Mouse (Mus musculus): Measurements from ENCODE around the gene Prkce.

DNA sequence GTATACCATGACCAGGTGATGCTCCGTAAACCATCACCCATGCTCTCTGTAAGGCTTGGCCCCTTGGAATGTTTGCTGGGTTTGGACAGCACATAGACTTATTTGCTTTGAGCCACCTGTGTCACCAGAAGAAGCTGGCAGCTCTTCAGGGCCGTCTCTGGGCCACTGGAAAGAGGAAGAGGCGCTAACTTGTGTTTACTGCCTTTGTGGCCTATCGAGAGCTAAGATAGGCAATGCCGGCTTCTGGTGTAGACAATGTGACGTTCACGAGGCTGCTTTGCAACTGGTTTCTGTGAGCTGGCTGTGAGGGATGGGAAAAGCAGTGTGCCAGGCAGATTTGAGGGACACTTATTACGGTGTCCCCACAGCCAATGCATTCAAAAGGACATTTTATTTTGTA is 176.4 kb downstream of the Prkce start:
- TF ChIP-seq POLR2A (IDR thresholded peaks at IDR 0.05; ENCODE audit: insufficient read length, low read depth) = no peak
- TF ChIP-seq USF1 (IDR thresholded peaks at IDR 0.05; ENCODE audit: low read depth) = no peak
- no peak for TF ChIP-seq CEBPB (IDR thresholded peaks at IDR 0.05; ENCODE audit: insufficient read depth, poor library complexity, severe bottlenecking)
- TF ChIP-seq MYOD1 (IDR thresholded peaks at IDR 0.05; ENCODE audit: control insufficient read depth in 1 of 3, insufficient read length in 2 of 3, low read depth in 2 of 3) = no peak
- TF ChIP-seq MYOG (IDR thresholded peaks at IDR 0.05; ENCODE audit: control insufficient read depth in 1 of 3, insufficient read depth in 1 of 3, insufficient read length in 2 of 3, low read depth in 2 of 3) = no peak
- TF ChIP-seq POLR2AphosphoS2 (IDR thresholded peaks at IDR 0.05; ENCODE audit: insufficient read length, low read depth) = no peak
- TF ChIP-seq E2F4 (IDR thresholded peaks at IDR 0.05; ENCODE audit: insufficient read depth) = no peak
- TF ChIP-seq TCF12 (IDR thresholded peaks at IDR 0.05; ENCODE audit: insufficient read depth, poor library complexity, severe bottlenecking) = no peak
- no peak for TF ChIP-seq TCF3 (IDR thresholded peaks at IDR 0.05; ENCODE audit: insufficient read length, low read depth)
- no peak for TF ChIP-seq MAX (IDR thresholded peaks at IDR 0.05; ENCODE audit: low read depth)
- TF ChIP-seq SRF (IDR thresholded peaks at IDR 0.05; ENCODE audit: control insufficient read depth, insufficient read length, low read depth) = no peak
- TF ChIP-seq REST (IDR thresholded peaks at IDR 0.05; ENCODE audit: insufficient read depth, insufficient read length) = no peak
